Mouse (Mus musculus): Measurements from ENCODE around the gene Lsm14a. TPM values are rescaled to one million over a fixed set of nuclear protein-coding genes. Genes with fewer than 3 reads are reported as not detected.

Lsm14a gene
- polyA plus RNA-seq (2015; fragmentation: Nextera tagmentation; extraction: Ambion mirVana), result 57.0 and 58.5 TPM in 2 replicates

GRCm38 (mm10) chr7:34393215-34393614 lies at the start of gene Lsm14a:
Gene Lsm14a (minus strand): TSS chr7:34393315.
- no peak within 1 kb of the TSS for H3K4me3 ChIP-seq
- no peak within 1 kb of the TSS for H3K27ac ChIP-seq (replicated peaks)
- ATAC-seq (ENCODE audit: low FRiP score, low read depth), result no peak
- H3K36me3 ChIP-seq, result no peaks in the 10 kb centered on the region
- H3K27me3 ChIP-seq, result no peaks in the 10 kb centered on the region
- no peak within 1 kb of the TSS for H3K9ac ChIP-seq
- H3K4me1 ChIP-seq (replicated peaks), result peaks cover 16% of the 10 kb centered on the region
- H3K4me2 ChIP-seq, result no peak within 1 kb of the TSS
- no peaks in the 10 kb centered on the region for H3K9me3 ChIP-seq

- ATAC-seq (ENCODE audit: low FRiP score, low read depth), result no peak
Observed at GRCm38 (mm10) chr7:34438903-34439302, 45.8 kb upstream of the Lsm14a start.

GRCm38 (mm10) chr7:34433597-34433996 lies 40.5 kb upstream of the Lsm14a start:
- Histone ChIP-seq H3K27ac (replicated peaks) (no peak overlapping the region), H3K36me3 (no peaks in the 10 kb centered on the region), H3K4me3 (no peak overlapping the region), H3K9me3 (no peaks in the 10 kb centered on the region), H3K27me3 (no peaks in the 10 kb centered on the region), H3K9ac (no peak overlapping the region), H3K4me2 (no peak overlapping the region), H3K4me1 (replicated peaks) (no peaks in the 10 kb centered on the region)
- 87% methylated on average over 1 of the region's 1 CpGs for WGBS
- ATAC-seq (ENCODE audit: low FRiP score, low read depth), result no peak

More at GRCm38 (mm10) chr7:34438903-34439302, 45.8 kb upstream of the Lsm14a start:
- Histone ChIP-seq H3K9ac (no peak overlapping the region), H3K4me3 (no peak overlapping the region), H3K27me3 (no peaks in the 10 kb centered on the region), H3K36me3 (no peaks in the 10 kb centered on the region), H3K4me1 (replicated peaks) (no peaks in the 10 kb centered on the region), H3K4me2 (no peak overlapping the region), H3K9me3 (no peaks in the 10 kb centered on the region), H3K27ac (replicated peaks) (no peak overlapping the region)
- WGBS, result 41% methylated on average over 6 of the region's 6 CpGs

- Histone ChIP-seq H3K9me3 (no peaks in the 10 kb centered on the region), H3K36me3 (no peaks in the 10 kb centered on the region), H3K9ac (no peak overlapping the region), H3K4me3 (no peak overlapping the region), H3K4me1 (replicated peaks) (no peaks in the 10 kb centered on the region), H3K27ac (replicated peaks) (no peak overlapping the region), H3K27me3 (no peaks in the 10 kb centered on the region), H3K4me2 (no peak overlapping the region)
- 76% methylated on average over 2 of the region's 2 CpGs for WGBS
- no peak for ATAC-seq (ENCODE audit: low FRiP score, low read depth)
Observed at GRCm38 (mm10) chr7:34421201-34421600, 28.1 kb upstream of the Lsm14a start.

- Histone ChIP-seq H3K4me2 (peak overlapping the region; percentile 32; the same call in 1 of the 2 replicates), H3K4me1 (replicated peaks) (no peaks in the 10 kb centered on the region), H3K4me3 (no peak overlapping the region), H3K27me3 (no peaks in the 10 kb centered on the region), H3K36me3 (no peaks in the 10 kb centered on the region), H3K9ac (no peak overlapping the region), H3K9me3 (no peaks in the 10 kb centered on the region), H3K27ac (replicated peaks) (no peak overlapping the region)
- peak; percentile 79; the same call in 1 of the 2 replicates for ATAC-seq (ENCODE audit: low FRiP score, low read depth)
- WGBS, result 11% methylated on average over 8 of the region's 8 CpGs
Observed at GRCm38 (mm10) chr7:34407492-34407891, 14.4 kb upstream of the Lsm14a start.

- ATAC-seq (ENCODE audit: low FRiP score, low read depth), result no peak
- 74% methylated on average over 11 of the region's 11 CpGs for WGBS
- H3K4me1 ChIP-seq (replicated peaks), result no peaks in the 10 kb centered on the region
- no peaks in the 10 kb centered on the region for H3K9me3 ChIP-seq
- H3K36me3 ChIP-seq, result no peaks in the 10 kb centered on the region
- H3K27ac ChIP-seq (replicated peaks), result no peak overlapping the region
- no peak overlapping the region for H3K9ac ChIP-seq
- H3K27me3 ChIP-seq, result no peaks in the 10 kb centered on the region
- no peak overlapping the region for H3K4me2 ChIP-seq
- H3K4me3 ChIP-seq, result no peak overlapping the region
Observed at GRCm38 (mm10) chr7:34403876-34404275, 10.8 kb upstream of the Lsm14a start.

- H3K9ac ChIP-seq, result no peak overlapping the region
- ATAC-seq (ENCODE audit: low FRiP score, low read depth), result no peak
- H3K27ac ChIP-seq (replicated peaks), result no peak overlapping the region
- no peaks in the 10 kb centered on the region for H3K27me3 ChIP-seq
- H3K36me3 ChIP-seq, result no peaks in the 10 kb centered on the region
- H3K9me3 ChIP-seq, result no peaks in the 10 kb centered on the region
- H3K4me1 ChIP-seq (replicated peaks), result no peaks in the 10 kb centered on the region
- no peak overlapping the region for H3K4me2 ChIP-seq
- 69% methylated on average over 2 of the region's 4 CpGs for WGBS
- H3K4me3 ChIP-seq, result no peak overlapping the region
Observed at GRCm38 (mm10) chr7:34400070-34400469, 7.0 kb upstream of the Lsm14a start.

GRCm38 (mm10) chr7:34398831-34399230 lies 5.7 kb upstream of the Lsm14a start:
- whole genome bisulfite sequencing, result 74% methylated on average over 5 of the region's 5 CpGs
- no peak overlapping the region for H3K4me3 ChIP-seq
- no peaks in the 10 kb centered on the region for H3K27me3 ChIP-seq
- no peak overlapping the region for H3K27ac ChIP-seq (replicated peaks)
- H3K9ac ChIP-seq, result no peak overlapping the region
- no peaks in the 10 kb centered on the region for H3K4me1 ChIP-seq (replicated peaks)
- no peaks in the 10 kb centered on the region for H3K36me3 ChIP-seq
- no peak for ATAC-seq (ENCODE audit: low FRiP score, low read depth)
- no peaks in the 10 kb centered on the region for H3K9me3 ChIP-seq
- no peak overlapping the region for H3K4me2 ChIP-seq

- Histone ChIP-seq H3K27me3 (no peaks in the 10 kb centered on the region), H3K4me2 (no peak overlapping the region), H3K36me3 (no peaks in the 10 kb centered on the region), H3K9ac (no peak overlapping the region), H3K4me1 (replicated peaks) (no peaks in the 10 kb centered on the region), H3K9me3 (no peaks in the 10 kb centered on the region), H3K27ac (replicated peaks) (no peak overlapping the region), H3K4me3 (no peak overlapping the region)
- WGBS, result 87% methylated on average over 3 of the region's 3 CpGs
- no peak for ATAC-seq (ENCODE audit: low FRiP score, low read depth)
Observed at GRCm38 (mm10) chr7:34396791-34397190, 3.7 kb upstream of the Lsm14a start.

- Histone ChIP-seq H3K4me3 (no peak overlapping the region), H3K27me3 (no peaks in the 10 kb centered on the region), H3K36me3 (no peaks in the 10 kb centered on the region), H3K4me1 (replicated peaks) (peaks cover 8% of the 10 kb centered on the region), H3K27ac (replicated peaks) (no peak overlapping the region), H3K9ac (no peak overlapping the region), H3K4me2 (no peak overlapping the region), H3K9me3 (no peaks in the 10 kb centered on the region)
- no peak for ATAC-seq (ENCODE audit: low FRiP score, low read depth)
- whole genome bisulfite sequencing, result 74% methylated on average over 6 of the region's 6 CpGs
Observed at GRCm38 (mm10) chr7:34395761-34396160, 2.6 kb upstream of the Lsm14a start.

GRCm38 (mm10) chr7:34394636-34395035 lies 1.5 kb upstream of the Lsm14a start:
- H3K27ac ChIP-seq (replicated peaks), result no peak overlapping the region
- H3K9ac ChIP-seq, result no peak overlapping the region
- H3K4me1 ChIP-seq (replicated peaks), result peaks cover 14% of the 10 kb centered on the region
- H3K4me2 ChIP-seq, result no peak overlapping the region
- no peak for ATAC-seq (ENCODE audit: low FRiP score, low read depth)
- no peak overlapping the region for H3K4me3 ChIP-seq
- no peaks in the 10 kb centered on the region for H3K36me3 ChIP-seq
- no peaks in the 10 kb centered on the region for H3K27me3 ChIP-seq
- no peaks in the 10 kb centered on the region for H3K9me3 ChIP-seq
- 73% methylated on average over 5 of the region's 5 CpGs for WGBS

GRCm38 (mm10) chr7:34394091-34394490 lies 976 bp upstream of the Lsm14a start:
- Histone ChIP-seq H3K4me3 (no peak overlapping the region), H3K27ac (replicated peaks) (no peak overlapping the region), H3K9ac (no peak overlapping the region), H3K4me2 (no peak overlapping the region), H3K36me3 (no peaks in the 10 kb centered on the region), H3K27me3 (no peaks in the 10 kb centered on the region), H3K4me1 (replicated peaks) (peaks cover 14% of the 10 kb centered on the region), H3K9me3 (no peaks in the 10 kb centered on the region)
- WGBS, result 48% methylated on average over 2 of the region's 2 CpGs
- no peak for ATAC-seq (ENCODE audit: low FRiP score, low read depth)

- no peak for ATAC-seq (ENCODE audit: low FRiP score, low read depth)
- 69% methylated on average over 4 of the region's 4 CpGs for WGBS
- Histone ChIP-seq H3K4me2 (no peak overlapping the region), H3K4me3 (no peak overlapping the region), H3K27me3 (no peaks in the 10 kb centered on the region), H3K9me3 (no peaks in the 10 kb centered on the region), H3K36me3 (no peaks in the 10 kb centered on the region), H3K4me1 (replicated peaks) (peaks cover 25% of the 10 kb centered on the region), H3K9ac (no peak overlapping the region), H3K27ac (replicated peaks) (no peak overlapping the region)
Observed at GRCm38 (mm10) chr7:34392335-34392734, 780 bp downstream of the Lsm14a start.

All from hindbrain, embryonic 15.5 days (tissue).